Mouse (Mus musculus): Measurements from ENCODE around the gene Fbxo2. TPM values are rescaled to one million over a fixed set of nuclear protein-coding genes. Genes with fewer than 3 reads are reported as not detected.
"Not testable (repeated sequence)": the region's sequence is repeated elsewhere in the genome, so short reads cannot be mapped to it uniquely, and the experiment has no call there.

Fbxo2 gene
- polyA plus RNA-seq (2017; shearing (Covaris generic)), result not detected

DNA sequence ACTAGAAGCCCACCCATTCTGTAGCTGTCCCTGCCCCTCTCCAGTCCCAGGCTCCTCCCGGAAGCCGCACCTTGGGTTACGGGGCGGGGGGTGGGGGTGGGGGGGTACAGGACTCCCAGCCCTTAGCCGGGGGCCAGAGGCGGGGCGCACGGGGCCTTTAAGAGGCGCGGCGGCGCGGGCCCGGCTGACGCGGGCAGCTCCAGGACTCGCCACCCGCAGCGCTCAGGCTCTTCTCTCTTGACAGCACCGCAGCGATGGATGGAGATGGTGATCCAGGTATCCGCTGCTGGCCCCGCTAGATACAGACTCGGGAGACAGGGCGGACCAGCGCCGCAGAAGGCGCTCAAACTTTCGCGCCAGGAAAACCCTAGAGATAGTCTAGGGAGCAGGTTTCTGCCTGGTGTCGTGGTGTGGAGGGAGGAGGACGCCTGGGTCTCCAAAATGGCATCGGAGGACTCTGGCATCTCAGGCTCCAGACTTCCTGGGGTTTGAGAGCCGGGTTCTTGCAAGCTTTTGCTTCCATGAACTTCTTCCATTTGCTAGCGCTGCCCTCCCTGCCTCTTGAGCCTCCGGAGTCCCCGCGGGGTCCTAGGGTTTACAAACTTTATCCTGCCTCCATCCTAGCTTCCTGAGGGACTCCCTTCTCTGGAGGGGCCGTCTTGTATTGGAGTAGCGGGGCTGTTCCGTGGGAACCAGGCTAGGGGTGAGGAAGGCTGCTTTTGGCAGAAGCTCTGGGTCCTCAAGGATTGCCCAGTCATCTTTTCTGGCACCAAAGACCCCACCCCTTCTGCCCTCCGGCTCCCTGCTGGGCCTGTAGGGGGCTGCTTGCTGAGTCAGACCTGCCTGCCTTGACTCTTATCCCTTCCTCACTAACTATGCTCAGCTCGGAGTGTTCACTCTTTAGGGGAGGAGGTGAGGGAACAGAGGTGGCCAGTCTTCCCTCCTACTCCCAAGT is at the start of gene Fbxo2, which contains the start of gene Fbxo44:
TSS of gene Fbxo2 (plus strand) at position 186 of the 955 bp plus-strand sequence.
TSS of gene Fbxo44 (minus strand) at position 47 of the 955 bp plus-strand sequence.
- peak; percentile 8 for ATAC-seq

DNA sequence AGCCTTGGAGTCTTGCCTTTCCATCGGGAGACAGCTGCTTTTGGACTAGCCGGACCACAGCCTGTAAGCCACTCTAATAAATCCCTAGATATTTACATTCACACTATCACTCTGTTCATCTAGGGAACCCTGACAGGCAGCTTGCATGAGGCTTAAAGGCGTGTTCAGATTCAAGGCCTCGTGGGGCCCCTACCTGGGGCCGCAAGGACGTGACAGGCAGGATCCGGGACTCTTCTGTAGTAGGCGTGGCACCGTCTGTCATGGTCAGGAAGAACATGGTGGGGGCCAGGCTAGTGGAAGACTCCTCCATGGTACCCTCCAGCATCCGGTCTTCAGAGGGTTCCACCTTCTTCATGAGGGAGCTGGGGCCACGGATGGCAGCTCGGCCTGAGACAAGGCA is 47.9 kb upstream of the Fbxo2 start:
- ATAC-seq, result no peak

GRCm38 (mm10) chr4:148114758-148115391 is 45.5 kb upstream of the Fbxo2 start:
- ATAC-seq, result peak; percentile 95

DNA sequence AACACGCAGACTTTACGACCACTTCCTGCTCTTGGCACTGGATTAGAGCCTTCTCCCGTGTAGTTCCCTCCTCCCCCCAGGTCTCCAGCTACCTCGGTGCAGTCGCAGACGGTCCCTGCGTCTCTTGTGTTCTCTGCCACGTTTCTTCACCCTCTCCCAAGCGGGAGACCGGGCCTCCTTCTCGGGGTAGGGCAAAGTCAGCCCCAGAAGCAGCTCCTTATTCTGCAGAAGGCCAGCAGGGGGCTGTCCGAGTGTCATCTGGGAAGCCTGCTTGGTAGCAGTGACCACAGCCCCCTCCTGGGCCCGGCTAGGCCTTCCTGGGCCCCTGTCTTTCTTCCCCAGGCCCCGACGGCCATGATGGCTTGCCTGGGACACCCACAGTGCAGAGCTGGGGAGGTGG is 45.0 kb upstream of the Fbxo2 start:
- ATAC-seq, result peak; percentile 46

- no peak for ATAC-seq
Observed at GRCm38 (mm10) chr4:148116657-148117056, 43.8 kb upstream of the Fbxo2 start.

DNA sequence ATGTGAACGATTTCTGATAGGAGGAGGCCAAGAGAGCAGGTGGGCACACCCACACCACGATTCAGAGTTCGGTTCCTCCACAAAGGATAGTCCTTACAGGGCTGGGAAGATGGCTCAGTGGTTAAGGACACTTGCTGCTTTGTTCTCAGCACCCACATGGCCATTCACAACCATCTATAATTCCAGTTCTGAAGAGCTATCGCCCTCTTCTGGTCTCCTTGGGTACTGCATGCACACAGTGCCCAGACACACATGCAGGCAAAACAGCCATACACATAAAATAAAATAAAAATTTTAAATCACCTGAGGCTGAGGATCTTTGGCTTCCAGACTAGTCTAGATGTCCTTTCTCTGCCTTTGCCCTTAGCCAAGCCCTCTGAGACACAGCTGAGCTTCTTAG is 43.0 kb upstream of the Fbxo2 start:
- ATAC-seq, result no peak

- not testable (repeated sequence) for ATAC-seq
Observed at GRCm38 (mm10) chr4:148119578-148119977, 40.8 kb upstream of the Fbxo2 start.

- no peak for ATAC-seq
Observed at GRCm38 (mm10) chr4:148120555-148120954, 39.9 kb upstream of the Fbxo2 start.

DNA sequence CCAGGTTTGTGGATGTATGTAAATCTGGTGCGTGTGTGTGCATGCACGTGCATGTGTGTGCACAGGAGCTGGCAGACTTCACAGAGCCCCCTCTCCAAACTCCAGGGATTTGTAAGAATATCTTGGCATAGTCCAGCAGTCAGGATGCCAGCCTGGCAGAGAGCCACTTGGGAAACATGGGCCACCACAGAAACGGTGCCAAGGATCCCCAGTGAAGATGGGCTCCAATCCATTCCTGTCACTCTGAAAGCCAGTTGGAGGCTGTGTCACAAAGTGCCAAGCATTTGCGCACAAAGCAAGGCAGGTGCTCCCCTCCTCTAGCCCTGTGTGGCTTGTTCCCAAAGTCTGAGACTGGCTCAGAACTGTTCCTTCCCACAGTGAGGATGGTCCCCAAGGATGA is 39.1 kb upstream of the Fbxo2 start:
- ATAC-seq, result no peak

DNA sequence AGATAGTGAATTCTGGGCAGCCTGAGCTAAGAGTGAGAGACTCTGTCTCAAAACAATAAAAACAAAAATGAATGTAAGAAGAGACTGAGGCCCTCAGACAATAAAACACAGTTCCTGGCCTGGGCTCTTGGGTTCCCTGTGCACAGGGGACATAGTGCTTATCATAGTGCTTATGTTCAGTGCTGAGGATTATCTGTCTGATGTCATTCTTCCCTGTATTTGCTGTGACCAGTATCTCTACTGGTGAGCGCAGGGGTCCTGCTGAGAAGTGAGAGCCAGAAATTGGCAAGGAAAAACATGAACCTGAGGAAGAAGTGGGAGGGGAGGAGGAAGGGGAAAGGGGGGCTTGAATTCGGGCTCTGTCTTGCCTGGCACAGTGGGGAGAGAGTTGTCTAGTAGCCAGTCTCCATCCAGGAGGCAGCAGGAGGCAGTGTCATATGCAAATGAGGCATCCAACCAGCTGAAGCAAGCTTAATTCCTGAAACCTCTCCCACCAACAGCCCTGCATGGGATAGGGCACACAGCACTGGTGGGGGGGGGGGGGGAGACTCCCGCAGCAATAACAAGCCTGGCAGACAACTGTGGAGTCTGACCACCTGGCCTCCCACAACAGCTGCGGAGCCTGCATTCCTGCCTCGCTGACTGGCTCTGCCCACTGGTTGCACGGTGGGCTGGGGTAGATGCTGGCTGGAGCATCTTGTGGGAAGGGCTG is 38.3 kb upstream of the Fbxo2 start:
- no peak for ATAC-seq

DNA sequence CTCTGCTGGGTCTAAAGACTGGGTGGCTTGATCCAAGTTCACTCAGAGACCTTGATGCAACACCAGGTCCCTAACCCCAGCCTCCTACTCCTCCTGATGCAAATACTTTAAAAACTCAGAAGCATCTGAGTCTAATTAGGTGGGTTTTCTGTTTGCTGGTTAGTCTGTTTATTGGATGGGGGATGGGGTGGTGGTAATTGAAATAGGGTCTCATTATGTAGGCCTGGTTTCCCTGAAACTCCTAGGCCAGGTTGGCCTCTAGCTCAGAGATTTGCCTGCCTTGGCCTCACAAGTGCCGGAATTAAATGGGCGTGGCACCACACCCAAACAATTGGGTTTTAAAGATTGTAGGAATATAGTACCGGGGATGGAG is 37.7 kb upstream of the Fbxo2 start:
- ATAC-seq, result no peak

DNA sequence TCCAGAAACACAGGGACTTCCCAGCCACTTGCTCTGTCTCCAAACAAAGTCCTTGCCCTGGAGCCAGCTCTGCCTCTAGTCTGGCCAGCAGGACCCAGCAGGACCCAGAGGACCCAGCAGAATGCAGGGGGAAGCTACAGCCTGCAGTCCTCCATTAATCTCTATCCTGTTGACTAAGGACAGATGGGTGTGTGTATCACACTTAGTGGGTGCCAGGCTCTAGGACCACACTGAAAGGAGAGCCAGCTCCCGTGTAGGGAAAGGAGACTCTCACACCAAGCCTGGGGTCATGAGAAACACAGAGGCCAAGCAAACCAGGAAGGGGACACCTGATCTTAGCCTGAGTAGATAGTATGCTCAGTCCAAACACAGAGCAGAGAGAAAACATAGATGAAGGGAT is 32.2 kb upstream of the Fbxo2 start:
- no peak for ATAC-seq

DNA sequence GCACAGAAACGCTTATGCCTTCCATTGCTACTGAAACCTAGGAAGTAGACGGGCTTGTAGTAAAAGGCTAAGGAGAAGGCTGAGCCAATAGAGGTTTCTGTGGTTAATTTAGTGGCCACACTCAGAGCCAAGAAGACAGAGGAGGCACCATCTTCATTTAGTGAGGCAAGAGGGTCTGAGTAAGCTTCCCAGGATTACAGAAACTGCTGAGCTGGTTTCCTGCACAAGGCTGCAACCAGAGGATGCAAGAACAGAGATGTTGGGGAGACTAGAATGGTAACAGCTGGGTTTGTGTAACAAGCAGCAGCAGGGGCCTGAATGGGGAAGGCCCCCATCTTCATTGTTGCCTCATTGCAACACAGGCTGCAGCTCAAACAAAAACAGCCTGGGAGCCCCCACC is 31.7 kb upstream of the Fbxo2 start:
- no peak for ATAC-seq

DNA sequence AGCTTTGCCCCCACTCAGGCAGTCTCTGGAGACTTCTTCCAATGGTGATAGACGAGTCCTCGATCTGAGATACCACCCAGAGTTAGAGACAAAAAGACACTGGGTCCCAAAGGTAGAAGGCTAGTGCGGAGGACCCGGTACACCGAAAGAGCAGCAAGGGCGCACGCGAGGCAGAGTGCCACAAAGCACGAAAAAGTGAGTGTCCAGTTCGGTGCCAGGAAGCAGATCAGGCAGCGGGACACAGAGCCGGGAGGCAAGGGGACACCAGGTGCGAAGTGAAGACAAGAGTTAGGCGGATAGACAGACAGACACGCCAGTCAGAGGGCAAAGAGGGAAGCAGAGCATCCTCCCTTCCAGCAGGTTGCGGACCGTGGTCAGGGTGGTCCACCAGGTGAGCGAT is 30.3 kb upstream of the Fbxo2 start, which contains the start of gene Mad2l2:
TSS of gene Mad2l2 (plus strand) at position 252 of the 400 bp plus-strand sequence.
- no peak for ATAC-seq

DNA sequence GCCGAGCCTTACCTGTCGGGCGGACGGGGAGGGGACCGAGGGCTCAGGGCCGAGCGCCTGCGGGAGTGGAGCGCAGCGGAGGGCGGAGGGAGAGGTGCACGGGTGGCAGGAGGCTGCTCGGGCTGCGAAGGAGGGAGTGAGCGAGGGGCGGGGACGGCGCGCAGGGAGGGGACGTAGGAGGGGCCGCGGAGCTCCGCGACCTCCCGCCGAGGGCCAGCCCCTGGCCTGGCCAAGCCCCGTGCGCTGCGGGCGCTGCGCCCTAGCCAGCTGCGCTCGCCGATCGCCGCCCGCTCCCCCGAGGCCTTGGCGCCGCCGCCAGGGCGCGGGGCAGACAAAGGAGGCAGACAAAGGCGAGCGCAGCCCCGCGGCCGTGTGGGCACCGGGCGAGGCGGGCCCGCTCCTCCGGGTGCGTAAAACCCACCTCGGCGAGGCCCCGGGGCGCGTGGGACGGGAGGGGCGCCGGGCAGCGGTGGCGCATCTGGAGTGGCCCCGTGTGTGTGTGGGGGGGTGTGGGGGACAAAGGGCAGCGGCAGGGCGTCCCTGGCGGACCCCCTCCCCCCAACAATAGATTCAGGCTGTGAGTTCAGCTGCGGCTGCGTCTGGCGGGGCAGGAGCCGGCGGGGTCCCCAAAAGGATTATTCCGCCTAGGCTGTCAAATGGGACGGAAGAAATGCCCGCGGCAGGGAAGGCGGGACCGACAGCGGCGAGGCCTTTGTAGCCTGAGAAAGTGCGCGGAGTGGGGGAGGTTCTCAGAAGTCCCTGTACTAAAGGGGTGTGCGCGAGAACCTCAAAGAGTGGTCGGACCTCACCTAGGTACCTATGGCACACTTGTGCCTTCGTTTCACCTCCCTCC is 29.6 kb upstream of the Fbxo2 start, which contains the start of gene Draxin:
TSS of gene Draxin (minus strand) at position 138 of the 853 bp plus-strand sequence.
- no peak for ATAC-seq

- no peak for ATAC-seq
Observed at GRCm38 (mm10) chr4:148131497-148132081, 28.8 kb upstream of the Fbxo2 start.

- ATAC-seq, result no peak
Observed at GRCm38 (mm10) chr4:148134988-148135387, 25.4 kb upstream of the Fbxo2 start.

GRCm38 (mm10) chr4:148137503-148137902 is 22.9 kb upstream of the Fbxo2 start:
- no peak for ATAC-seq

GRCm38 (mm10) chr4:148139767-148140097 is 20.7 kb upstream of the Fbxo2 start:
- ATAC-seq, result peak; percentile 42

GRCm38 (mm10) chr4:148140098-148141011 is 20.1 kb upstream of the Fbxo2 start:
- peak; percentile 89 for ATAC-seq

- ATAC-seq, result no peak
Observed at GRCm38 (mm10) chr4:148143721-148144120, 16.7 kb upstream of the Fbxo2 start.

Data from CD4-positive, CD25-positive, alpha-beta regulatory T cell, adult 4 months (primary cell).